16 mouse cellular contexts compared by ENCODE assay signal in genomic region chr15:61139151-61139550, GRCm38 (mm10).
"Had no signal": no experiment of that assay in that cellular context is flagged by ENCODE, and none has a peak within 500 bp of the region (broad histone marks: within the 10 kb centered on the region; RNA-seq: fewer than 3 reads in every experiment).

No protein-coding gene starts in this region.

- DNase-seq: kidney, adult 9 months; kidney, postnatal 4 days; left cerebral cortex, postnatal 4 days; lung, embryonic 14.5 days; lung, postnatal 10 days; lung, postnatal 4 days; midbrain, embryonic 14.5 days; right cerebral cortex, postnatal 14 days; thymus, postnatal 36 days had no signal

- H3K36me3 ChIP-seq: limb, embryonic 15.5 days; liver, embryonic 12.5 days; midbrain, embryonic 10.5 days; neural tube, embryonic 12.5 days; stomach, embryonic 15.5 days had no signal

- H3K9me3 ChIP-seq: limb, embryonic 15.5 days; liver, embryonic 12.5 days; midbrain, embryonic 10.5 days; neural tube, embryonic 12.5 days; stomach, embryonic 15.5 days had no signal

- H3K4me1 ChIP-seq: liver, embryonic 12.5 days; stomach, embryonic 15.5 days had no signal

- H3K9ac ChIP-seq: limb, embryonic 15.5 days; liver, embryonic 12.5 days; lung, embryonic 14.5 days; neural tube, embryonic 12.5 days; stomach, embryonic 15.5 days had no signal

- H3K27ac ChIP-seq: kidney, postnatal 0 days; layer of hippocampus, adult 2 months; limb, embryonic 15.5 days; liver, embryonic 12.5 days; midbrain, embryonic 10.5 days; neural tube, embryonic 12.5 days; stomach, embryonic 15.5 days had no signal

- H3K4me3 ChIP-seq: layer of hippocampus, adult 2 months; limb, embryonic 15.5 days; liver, embryonic 12.5 days; midbrain, embryonic 10.5 days; neural tube, embryonic 12.5 days; stomach, embryonic 15.5 days had no signal

- H3K4me2 ChIP-seq: limb, embryonic 15.5 days; liver, embryonic 12.5 days; lung, embryonic 14.5 days; neural tube, embryonic 12.5 days; stomach, embryonic 15.5 days had no signal

- H3K27me3 ChIP-seq: limb, embryonic 15.5 days; liver, embryonic 12.5 days; neural tube, embryonic 12.5 days; stomach, embryonic 15.5 days had no signal

- ATAC-seq: liver, embryonic 12.5 days had no signal
